Mouse (Mus musculus) heart, embryonic 15.5 days (tissue): ENCODE results near the gene Myod1. TPM values are rescaled to one million over a fixed set of nuclear protein-coding genes. Genes with fewer than 3 reads are reported as not detected.
A peak's percentile ranks its signal among the peaks of the same experiment; 100 is the strongest.

Experiments
- ATAC-seq: fragments of 200-750 bp; cut with Nextera tagmentation; replicated peaks from 2 replicates; pipeline ENCODE4 v1.8.0; 2017; ENCODE audit warnings: low read depth, moderate TSS enrichment; ENCODE audit not compliant: insufficient number of reproducible peaks, insufficient read depth, low FRiP score
- H3K27ac ChIP-seq: fragments of 300-500 bp; sonication (generic); 2 replicates; pipeline ENCODE4 v1.5.1; 2015; ENCODE audit warnings: mild to moderate bottlenecking, inconsistent platforms
- H3K27me3 ChIP-seq: fragments of 300-500 bp; sonication (generic); 2 replicates; pipeline ENCODE4 v1.6.1; 2015; ENCODE audit warnings: inconsistent platforms
- H3K36me3 ChIP-seq: fragments of 300-500 bp; sonication (generic); 2 replicates; pipeline ENCODE4 v1.6.1; 2015; ENCODE audit warnings: mild to moderate bottlenecking, inconsistent platforms
- H3K4me1 ChIP-seq: fragments of 300-500 bp; sonication (generic); replicated peaks from 2 replicates; pipeline ENCODE4 v1.6.1; 2015; ENCODE audit warnings: inconsistent platforms
- H3K4me2 ChIP-seq: fragments of 300-500 bp; sonication (generic); 2 replicates; pipeline ENCODE4 v1.6.1; 2015; ENCODE audit warnings: inconsistent platforms, mild to moderate bottlenecking, moderate library complexity
- H3K4me3 ChIP-seq: fragments of 300-500 bp; sonication (generic); 2 replicates; pipeline ENCODE4 v1.5.1; 2015; ENCODE audit warnings: mild to moderate bottlenecking, inconsistent platforms
- H3K9ac ChIP-seq: fragments of 300-500 bp; sonication (generic); 2 replicates; pipeline ENCODE4 v1.6.1; 2015; ENCODE audit warnings: mild to moderate bottlenecking, inconsistent platforms
- H3K9me3 ChIP-seq: fragments of 300-500 bp; sonication (generic); replicated peaks from 2 replicates; pipeline ENCODE4 v1.6.1; 2016; ENCODE audit warnings: inconsistent platforms
- WGBS: fragments of 180-500 bp; shearing (Covaris S2); methylation state at CpG from one replicate; pipeline ENCODE4 v1.1.7; 2015; ENCODE audit warnings: mixed read lengths; 5-methylcytosine and 5-hydroxymethylcytosine counted together
- polyA plus RNA-seq: library from polyadenylated mRNA; unstranded; fragments of >200 nt; fragmentation: Nextera tagmentation; extraction: Ambion mirVana; gene quantifications from 2 replicates; pipeline ENCODE4 v1.2.1, GENCODE M21; 2015

Myod1 gene
- polyA plus RNA-seq, 1 experiment from 2014 or later: 0.10 TPM

GRCm38 (mm10) chr7:46361776-46362175 lies 14.5 kb upstream of the Myod1 start:
- H3K9me3 ChIP-seq: no peaks in the 10 kb centered on the region
- H3K27me3 ChIP-seq: peaks cover 11% of the 10 kb centered on the region
- no peak overlapping the region for H3K4me2 ChIP-seq
- no peaks in the 10 kb centered on the region for H3K4me1 ChIP-seq
- ATAC-seq: no peak
- H3K27ac ChIP-seq: no peak overlapping the region
- no peak overlapping the region for H3K4me3 ChIP-seq
- no peaks in the 10 kb centered on the region for H3K36me3 ChIP-seq
- H3K9ac ChIP-seq: no peak overlapping the region

DNA sequence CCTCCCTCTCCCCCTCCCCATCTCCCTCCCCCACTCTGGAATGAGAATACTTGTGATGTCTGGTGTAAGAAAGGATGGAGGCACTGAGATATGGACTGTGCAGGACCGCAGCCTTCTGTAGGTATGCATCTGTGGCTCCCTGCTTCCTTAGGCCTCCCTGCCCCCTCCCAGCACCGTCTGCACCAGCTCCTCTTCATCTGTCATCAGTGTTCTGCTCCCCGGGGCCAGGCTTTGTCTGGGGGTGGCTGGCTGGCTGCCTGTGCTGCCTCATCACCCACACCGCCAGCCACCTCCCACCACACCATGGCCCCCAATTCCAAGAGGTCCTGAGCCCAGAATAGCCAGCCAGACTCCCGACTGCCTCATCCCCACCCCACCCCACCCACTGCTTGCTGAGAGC lies 12.1 kb upstream of the Myod1 start:
- no peak overlapping the region for H3K27ac ChIP-seq
- peaks cover 23% of the 10 kb centered on the region for H3K27me3 ChIP-seq
- H3K4me1 ChIP-seq: no peaks in the 10 kb centered on the region
- H3K4me2 ChIP-seq: no peak overlapping the region
- no peaks in the 10 kb centered on the region for H3K36me3 ChIP-seq
- WGBS: 26% methylated on average over 5 of the region's 5 CpGs
- no peak overlapping the region for H3K4me3 ChIP-seq
- no peak for ATAC-seq
- H3K9me3 ChIP-seq: no peaks in the 10 kb centered on the region
- H3K9ac ChIP-seq: no peak overlapping the region

GRCm38 (mm10) chr7:46365810-46366209 lies 10.5 kb upstream of the Myod1 start:
- no peak overlapping the region for H3K27ac ChIP-seq
- no peaks in the 10 kb centered on the region for H3K4me1 ChIP-seq
- H3K9me3 ChIP-seq: no peaks in the 10 kb centered on the region
- H3K36me3 ChIP-seq: no peaks in the 10 kb centered on the region
- no peak for ATAC-seq
- H3K4me2 ChIP-seq: no peak overlapping the region
- H3K9ac ChIP-seq: no peak overlapping the region
- H3K27me3 ChIP-seq: peaks cover 23% of the 10 kb centered on the region
- 68% methylated on average over 1 of the region's 1 CpGs for WGBS
- H3K4me3 ChIP-seq: no peak overlapping the region

DNA sequence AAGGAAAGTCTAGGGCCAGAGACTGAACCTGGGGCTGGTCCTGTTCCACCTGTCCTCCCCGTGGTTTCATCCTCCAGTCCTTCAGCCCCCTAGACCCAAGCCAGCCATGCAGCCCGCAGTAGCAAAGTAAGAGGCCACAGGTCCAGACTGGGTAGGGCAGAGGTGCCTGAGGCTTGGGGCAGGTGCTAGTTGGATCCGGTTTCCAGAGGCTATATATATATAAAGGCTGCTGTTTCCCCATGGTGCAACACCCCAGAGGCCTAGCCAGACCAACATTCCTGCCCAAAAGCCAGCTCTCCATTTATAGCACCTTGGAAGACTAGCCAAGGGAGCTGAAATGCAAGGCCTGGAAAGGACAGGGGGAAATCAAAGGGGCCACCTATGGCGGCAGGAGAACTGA lies 5.2 kb upstream of the Myod1 start:
- no peaks in the 10 kb centered on the region for H3K36me3 ChIP-seq
- no peaks in the 10 kb centered on the region for H3K9me3 ChIP-seq
- ATAC-seq: no peak
- H3K9ac ChIP-seq: no peak overlapping the region
- H3K27ac ChIP-seq: no peak overlapping the region
- H3K27me3 ChIP-seq: peaks cover 52% of the 10 kb centered on the region
- no peak overlapping the region for H3K4me2 ChIP-seq
- no peaks in the 10 kb centered on the region; the same call in 1 of the 2 replicates for H3K4me1 ChIP-seq
- no peak overlapping the region for H3K4me3 ChIP-seq
- WGBS: 61% methylated on average over 4 of the region's 4 CpGs

GRCm38 (mm10) chr7:46377008-46377346 lies 703 bp downstream of the Myod1 start:
- Histone ChIP-seq H3K27me3 (peaks cover 91% of the 10 kb centered on the region), H3K27ac (no peak overlapping the region), H3K9me3 (no peaks in the 10 kb centered on the region)

DNA sequence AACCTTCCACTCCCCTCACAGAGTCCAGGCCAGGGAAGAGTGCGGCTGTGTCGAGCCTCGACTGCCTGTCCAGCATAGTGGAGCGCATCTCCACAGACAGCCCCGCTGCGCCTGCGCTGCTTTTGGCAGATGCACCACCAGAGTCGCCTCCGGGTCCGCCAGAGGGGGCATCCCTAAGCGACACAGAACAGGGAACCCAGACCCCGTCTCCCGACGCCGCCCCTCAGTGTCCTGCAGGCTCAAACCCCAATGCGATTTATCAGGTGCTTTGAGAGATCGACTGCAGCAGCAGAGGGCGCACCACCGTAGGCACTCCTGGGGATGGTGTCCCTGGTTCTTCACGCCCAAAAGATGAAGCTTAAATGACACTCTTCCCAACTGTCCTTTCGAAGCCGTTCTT lies 1.8 kb downstream of the Myod1 start:
- H3K27me3 ChIP-seq: peaks cover 83% of the 10 kb centered on the region
- 0 out of 2 replicates have a peak overlapping the region, but pooled peaks have one; percentile 9 for H3K4me2 ChIP-seq
- H3K4me1 ChIP-seq: peaks cover 18% of the 10 kb centered on the region
- no peak for ATAC-seq
- H3K36me3 ChIP-seq: no peaks in the 10 kb centered on the region
- no peaks in the 10 kb centered on the region for H3K9me3 ChIP-seq
- WGBS: 2% methylated on average over 22 of the region's 22 CpGs
- H3K27ac ChIP-seq: no peak overlapping the region
- no peak overlapping the region for H3K4me3 ChIP-seq
- no peak overlapping the region for H3K9ac ChIP-seq

More at GRCm38 (mm10) chr7:46377008-46377346, 703 bp downstream of the Myod1 start:
- no peak overlapping the region for H3K9ac ChIP-seq
- no peak for ATAC-seq
- peak overlapping the region; percentile 36 for H3K4me2 ChIP-seq
- no peaks in the 10 kb centered on the region for H3K36me3 ChIP-seq
- peak overlapping the region; percentile 7 for H3K4me3 ChIP-seq
- H3K4me1 ChIP-seq: peaks cover 18% of the 10 kb centered on the region
- under 1% methylated on average over 33 of the region's 33 CpGs for WGBS

DNA sequence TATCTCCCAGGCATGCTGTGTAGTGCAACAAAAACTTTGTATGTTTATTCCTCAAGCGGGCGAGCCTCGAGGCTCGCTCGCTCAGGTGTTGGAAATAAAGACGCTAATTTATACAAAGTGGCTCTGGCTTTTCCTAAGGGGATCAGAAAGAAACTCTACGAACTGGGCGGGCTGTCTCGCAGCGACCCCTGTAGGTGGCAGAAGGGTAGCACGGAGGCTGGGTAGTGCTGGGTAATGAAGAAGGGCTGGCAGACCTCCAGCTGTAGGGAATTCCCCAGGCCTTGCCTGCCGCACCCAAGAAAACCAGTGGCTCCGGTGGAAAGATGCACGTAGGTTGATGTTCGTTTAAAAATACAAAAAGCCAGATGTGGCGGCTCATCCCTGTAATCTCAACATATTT lies 2.7 kb downstream of the Myod1 start:
- H3K27ac ChIP-seq: no peak overlapping the region
- H3K27me3 ChIP-seq: peaks cover 74% of the 10 kb centered on the region
- H3K36me3 ChIP-seq: no peaks in the 10 kb centered on the region
- H3K4me3 ChIP-seq: no peak overlapping the region
- WGBS: 9% methylated on average over 16 of the region's 16 CpGs
- H3K9me3 ChIP-seq: no peaks in the 10 kb centered on the region
- peaks cover 18% of the 10 kb centered on the region for H3K4me1 ChIP-seq
- H3K9ac ChIP-seq: no peak overlapping the region
- ATAC-seq: no peak
- no peak overlapping the region for H3K4me2 ChIP-seq

- Histone ChIP-seq H3K9me3 (no peaks in the 10 kb centered on the region), H3K9ac (no peak overlapping the region), H3K27ac (no peak overlapping the region), H3K4me3 (no peak overlapping the region), H3K4me2 (no peak overlapping the region), H3K27me3 (peaks cover 59% of the 10 kb centered on the region), H3K4me1 (peaks cover 18% of the 10 kb centered on the region), H3K36me3 (no peaks in the 10 kb centered on the region)
- WGBS: 60% methylated on average over 9 of the region's 9 CpGs
- no peak for ATAC-seq
Measured at GRCm38 (mm10) chr7:46380625-46381024, 4.4 kb downstream of the Myod1 start.

GRCm38 (mm10) chr7:46387430-46387829 lies 11.2 kb downstream of the Myod1 start:
- Histone ChIP-seq H3K36me3 (no peaks in the 10 kb centered on the region), H3K9me3 (no peaks in the 10 kb centered on the region), H3K4me3 (no peak overlapping the region), H3K27ac (no peak overlapping the region), H3K4me1 (no peaks in the 10 kb centered on the region), H3K27me3 (peaks cover 29% of the 10 kb centered on the region), H3K9ac (no peak overlapping the region), H3K4me2 (no peak overlapping the region)
- ATAC-seq: no peak
- 79% methylated on average over 3 of the region's 3 CpGs for WGBS

DNA sequence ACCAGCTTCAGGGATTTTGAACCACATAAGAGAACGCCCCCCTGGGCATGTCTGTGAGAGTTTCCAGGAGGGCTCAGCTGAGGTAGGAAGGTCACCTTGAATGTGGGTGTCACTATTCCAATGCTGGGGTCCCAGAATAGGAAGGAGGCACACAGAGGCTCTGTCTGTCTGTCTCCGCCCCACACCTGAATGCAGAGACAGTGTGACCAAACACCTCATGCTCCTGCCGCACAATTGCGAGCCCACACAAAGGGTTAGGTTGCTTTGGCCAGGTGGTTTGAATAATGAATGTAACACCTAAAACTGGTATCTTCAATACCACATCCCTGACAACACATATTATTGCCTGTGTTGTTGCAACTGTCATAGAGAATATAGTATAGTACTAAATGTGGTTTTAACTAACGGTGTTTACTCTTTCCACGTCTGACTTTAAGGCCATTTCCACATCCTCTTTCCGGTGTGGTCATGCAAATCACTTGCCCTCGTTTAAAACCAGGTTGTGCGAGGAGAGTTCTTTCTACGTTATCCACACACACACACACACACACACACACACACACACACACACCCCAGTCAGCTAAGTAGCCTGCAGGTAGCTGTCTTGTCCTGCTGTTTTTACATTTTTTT lies 13.3 kb downstream of the Myod1 start:
- Histone ChIP-seq H3K9me3 (no peaks in the 10 kb centered on the region), H3K36me3 (no peaks in the 10 kb centered on the region), H3K4me3 (no peak overlapping the region), H3K4me2 (no peak overlapping the region), H3K4me1 (no peaks in the 10 kb centered on the region), H3K27ac (no peak overlapping the region), H3K9ac (no peak overlapping the region), H3K27me3 (peaks cover 41% of the 10 kb centered on the region)
- WGBS: 67% methylated on average over 10 of the region's 10 CpGs
- no peak for ATAC-seq

DNA sequence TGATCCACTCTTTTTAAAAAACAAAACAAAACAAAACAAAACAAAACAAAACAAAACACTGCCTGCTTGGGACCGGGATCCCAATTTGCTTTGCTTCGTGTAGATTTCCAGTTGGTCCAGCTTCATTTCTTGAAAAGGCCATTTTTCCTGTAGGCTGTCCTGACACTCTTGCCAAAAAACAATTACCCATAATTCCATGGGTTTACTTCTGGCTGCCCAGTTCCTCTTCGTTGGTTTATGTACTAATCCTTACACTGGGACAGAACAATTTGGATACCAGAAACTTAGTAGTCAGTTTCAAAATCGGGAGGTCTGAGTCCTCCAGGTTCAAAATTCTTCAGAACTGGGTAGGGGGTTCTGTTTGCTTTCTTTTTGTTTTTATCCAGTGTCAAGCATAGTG lies 14.0 kb downstream of the Myod1 start:
- H3K27ac ChIP-seq: no peak overlapping the region
- H3K36me3 ChIP-seq: no peaks in the 10 kb centered on the region
- no peaks in the 10 kb centered on the region for H3K9me3 ChIP-seq
- no peak for ATAC-seq
- no peak overlapping the region for H3K4me3 ChIP-seq
- 58% methylated on average over 4 of the region's 4 CpGs for WGBS
- H3K4me1 ChIP-seq: no peaks in the 10 kb centered on the region
- H3K27me3 ChIP-seq: peaks cover 48% of the 10 kb centered on the region
- no peak overlapping the region for H3K9ac ChIP-seq
- H3K4me2 ChIP-seq: no peak overlapping the region

GRCm38 (mm10) chr7:46391701-46392100 lies 15.4 kb downstream of the Myod1 start:
- H3K27me3 ChIP-seq: peaks cover 60% of the 10 kb centered on the region
- peaks cover 11% of the 10 kb centered on the region for H3K4me1 ChIP-seq
- no peak overlapping the region for H3K4me3 ChIP-seq
- H3K4me2 ChIP-seq: no peak overlapping the region
- H3K27ac ChIP-seq: no peak overlapping the region
- no peak for ATAC-seq
- 42% methylated on average over 5 of the region's 5 CpGs for WGBS
- no peak overlapping the region for H3K9ac ChIP-seq
- no peaks in the 10 kb centered on the region for H3K36me3 ChIP-seq
- H3K9me3 ChIP-seq: no peaks in the 10 kb centered on the region
